Mouse (Mus musculus): ENCODE results near the gene Ttc6.

DNA sequence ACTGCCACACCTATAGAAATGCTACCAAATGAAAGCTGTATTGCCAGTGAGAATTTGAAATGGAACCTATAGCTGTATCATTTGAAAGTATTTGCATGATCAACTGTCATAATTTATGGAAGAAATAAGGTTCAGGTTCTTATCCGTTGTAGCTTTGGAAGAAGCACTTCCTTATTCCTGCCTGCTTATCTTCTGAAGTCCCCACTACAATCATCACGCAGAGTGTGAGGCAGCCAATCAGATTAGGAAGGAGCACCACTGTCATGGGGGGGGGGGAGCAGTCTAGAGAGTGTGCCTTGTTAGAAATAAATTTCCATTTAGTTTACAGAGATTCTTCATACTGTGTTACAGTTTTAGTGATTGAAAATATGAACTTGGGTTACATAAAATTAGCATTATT, 108.5 kb downstream of the Ttc6 start:
- TF ChIP-seq POLR2A (IDR thresholded peaks at IDR 0.05; ENCODE audit: extremely low read depth, insufficient read depth, low read length) (no peak), CTCF (IDR thresholded peaks at IDR 0.05; ENCODE audit: low read depth, low read length) (no peak)
